Mouse (Mus musculus): ENCODE measurements around the gene Ccdc91. TPM values are rescaled to one million over a fixed set of nuclear protein-coding genes. Genes with fewer than 3 reads are reported as not detected.

Ccdc91 gene
- polyA plus RNA-seq, 1 experiment, result 2.1 TPM

GRCm38 (mm10) chr6:147506074-147506473 is 30.4 kb downstream of the Ccdc91 start:
- no peaks in the 10 kb centered on the region for H3K9me3 ChIP-seq
- TF ChIP-seq GATA1 (IDR thresholded peaks at IDR 0.05; ENCODE audit: borderline replicate concordance, low read length) (no peak), FLI1 (IDR thresholded peaks at IDR 0.05; ENCODE audit: low read length) (no peak)
- 0 out of 2 replicates have a peak, but pooled peaks cover 2% of the 10 kb centered on the region for H3K4me1 ChIP-seq
- H3K36me3 ChIP-seq (replicated peaks; ENCODE audit: low read length), result no peaks in the 10 kb centered on the region
- no peak overlapping the region for H3K4me3 ChIP-seq (replicated peaks)
- peaks cover 5% of the 10 kb centered on the region for H3K27me3 ChIP-seq (replicated peaks)

GRCm38 (mm10) chr6:147506496-147506895 is 30.9 kb downstream of the Ccdc91 start:
- peaks cover 5% of the 10 kb centered on the region for H3K27me3 ChIP-seq (replicated peaks)
- no peak overlapping the region for H3K4me3 ChIP-seq (replicated peaks)
- no peaks in the 10 kb centered on the region for H3K36me3 ChIP-seq (replicated peaks; ENCODE audit: low read length)
- H3K4me1 ChIP-seq, result 0 out of 2 replicates have a peak, but pooled peaks cover 2% of the 10 kb centered on the region
- no peaks in the 10 kb centered on the region for H3K9me3 ChIP-seq
- TF ChIP-seq GATA1 (IDR thresholded peaks at IDR 0.05; ENCODE audit: borderline replicate concordance, low read length) (no peak), FLI1 (IDR thresholded peaks at IDR 0.05; ENCODE audit: low read length) (no peak)

DNA sequence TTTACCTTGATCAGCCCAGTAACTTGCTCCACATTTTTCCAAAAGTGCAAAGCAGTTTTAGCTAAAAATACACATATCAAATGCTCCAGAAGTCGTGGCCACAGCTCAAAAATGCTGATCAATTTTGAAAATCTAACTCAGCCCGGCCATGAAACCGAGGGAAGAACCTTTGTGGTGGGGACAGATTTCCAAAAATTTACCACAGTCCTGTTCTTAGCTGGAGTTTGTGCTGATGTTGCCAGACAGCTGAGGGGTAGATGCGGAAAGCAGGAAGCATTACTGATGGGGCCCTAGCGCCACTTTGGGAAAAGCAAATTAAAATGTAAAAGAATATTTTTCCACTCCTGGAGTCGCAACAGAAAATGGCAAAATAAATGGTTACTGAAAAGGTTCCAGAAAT is 31.6 kb downstream of the Ccdc91 start:
- H3K4me1 ChIP-seq, result peaks cover 3% of the 10 kb centered on the region; the same call in 1 of the 2 replicates
- no peaks in the 10 kb centered on the region for H3K36me3 ChIP-seq (replicated peaks; ENCODE audit: low read length)
- H3K4me3 ChIP-seq (replicated peaks), result no peak overlapping the region
- TF ChIP-seq GATA1 (IDR thresholded peaks at IDR 0.05; ENCODE audit: borderline replicate concordance, low read length) (no peak), FLI1 (IDR thresholded peaks at IDR 0.05; ENCODE audit: low read length) (no peak)
- H3K9me3 ChIP-seq, result no peaks in the 10 kb centered on the region
- peaks cover 5% of the 10 kb centered on the region for H3K27me3 ChIP-seq (replicated peaks)

DNA sequence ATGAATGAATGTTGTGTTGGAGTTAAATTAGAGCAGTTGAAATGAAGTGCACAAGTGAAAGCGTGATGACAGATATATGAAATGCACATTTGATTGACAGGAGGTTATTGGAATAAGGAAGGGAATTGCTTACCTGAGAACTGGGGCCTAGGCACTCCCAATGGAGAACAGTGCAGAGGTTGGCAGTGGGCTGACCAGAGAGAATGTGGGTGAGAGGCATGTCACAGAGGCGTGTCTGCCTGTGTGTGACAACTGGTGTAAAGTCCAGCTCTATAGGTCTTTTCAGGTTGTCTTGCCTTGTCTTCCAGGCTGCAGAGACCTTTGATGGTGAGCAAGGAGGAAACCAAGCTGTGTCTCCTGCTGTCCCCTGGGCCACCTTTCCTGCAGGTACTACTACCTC is 34.9 kb downstream of the Ccdc91 start:
- no peak overlapping the region for H3K4me3 ChIP-seq (replicated peaks)
- no peaks in the 10 kb centered on the region for H3K36me3 ChIP-seq (replicated peaks; ENCODE audit: low read length)
- peaks cover 14% of the 10 kb centered on the region for H3K4me1 ChIP-seq
- TF ChIP-seq GATA1 (IDR thresholded peaks at IDR 0.05; ENCODE audit: borderline replicate concordance, low read length), result no peak
- no peak for TF ChIP-seq FLI1 (IDR thresholded peaks at IDR 0.05; ENCODE audit: low read length)
- H3K27me3 ChIP-seq (replicated peaks), result peaks cover 5% of the 10 kb centered on the region
- peaks cover 8% of the 10 kb centered on the region; the same call in 1 of the 2 replicates for H3K9me3 ChIP-seq

GRCm38 (mm10) chr6:147517909-147518308 is 42.3 kb downstream of the Ccdc91 start:
- H3K4me3 ChIP-seq (replicated peaks), result no peak overlapping the region
- no peak for TF ChIP-seq GATA1 (IDR thresholded peaks at IDR 0.05; ENCODE audit: borderline replicate concordance, low read length)
- no peaks in the 10 kb centered on the region for H3K27me3 ChIP-seq (replicated peaks)
- H3K36me3 ChIP-seq (replicated peaks; ENCODE audit: low read length), result no peaks in the 10 kb centered on the region
- peaks cover 4% of the 10 kb centered on the region for H3K4me1 ChIP-seq
- peaks cover 8% of the 10 kb centered on the region; the same call in 1 of the 2 replicates for H3K9me3 ChIP-seq

- Histone ChIP-seq H3K4me3 (replicated peaks) (no peak overlapping the region), H3K36me3 (replicated peaks; ENCODE audit: low read length) (no peaks in the 10 kb centered on the region), H3K4me1 (peaks cover 5% of the 10 kb centered on the region; the same call in 1 of the 2 replicates), H3K9me3 (no peaks in the 10 kb centered on the region), H3K27me3 (replicated peaks) (peaks cover 2% of the 10 kb centered on the region)
- TF ChIP-seq FLI1 (IDR thresholded peaks at IDR 0.05; ENCODE audit: low read length) (no peak), GATA1 (IDR thresholded peaks at IDR 0.05; ENCODE audit: borderline replicate concordance, low read length) (no peak)
Measured at GRCm38 (mm10) chr6:147525236-147525635, 49.6 kb downstream of the Ccdc91 start.

DNA sequence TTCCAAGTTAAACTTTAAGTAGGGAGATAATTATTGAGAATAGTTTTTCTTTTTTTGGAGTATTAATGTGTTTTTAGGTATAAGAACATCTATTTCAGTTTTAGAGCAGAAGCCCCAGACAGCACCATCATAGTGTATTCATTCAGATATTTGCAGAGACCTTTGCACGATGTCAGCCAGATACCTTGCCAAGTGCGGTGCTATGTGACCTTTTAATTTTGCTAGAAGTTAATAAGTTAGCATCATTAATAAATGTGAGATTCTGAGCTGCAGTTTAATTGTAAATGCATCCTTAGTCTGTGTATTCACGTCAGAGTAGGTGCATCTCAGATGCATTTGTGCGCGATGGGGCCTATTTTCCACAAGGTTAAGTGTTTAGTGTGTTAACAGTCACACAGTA is 59.3 kb downstream of the Ccdc91 start:
- TF ChIP-seq FLI1 (IDR thresholded peaks at IDR 0.05; ENCODE audit: low read length) (no peak), GATA1 (IDR thresholded peaks at IDR 0.05; ENCODE audit: borderline replicate concordance, low read length) (no peak)
- peaks cover 5% of the 10 kb centered on the region for H3K27me3 ChIP-seq (replicated peaks)
- peaks cover 3% of the 10 kb centered on the region; the same call in 1 of the 2 replicates for H3K4me1 ChIP-seq
- H3K4me3 ChIP-seq (replicated peaks), result no peak overlapping the region
- no peaks in the 10 kb centered on the region for H3K9me3 ChIP-seq
- H3K36me3 ChIP-seq (replicated peaks; ENCODE audit: low read length), result no peaks in the 10 kb centered on the region

DNA sequence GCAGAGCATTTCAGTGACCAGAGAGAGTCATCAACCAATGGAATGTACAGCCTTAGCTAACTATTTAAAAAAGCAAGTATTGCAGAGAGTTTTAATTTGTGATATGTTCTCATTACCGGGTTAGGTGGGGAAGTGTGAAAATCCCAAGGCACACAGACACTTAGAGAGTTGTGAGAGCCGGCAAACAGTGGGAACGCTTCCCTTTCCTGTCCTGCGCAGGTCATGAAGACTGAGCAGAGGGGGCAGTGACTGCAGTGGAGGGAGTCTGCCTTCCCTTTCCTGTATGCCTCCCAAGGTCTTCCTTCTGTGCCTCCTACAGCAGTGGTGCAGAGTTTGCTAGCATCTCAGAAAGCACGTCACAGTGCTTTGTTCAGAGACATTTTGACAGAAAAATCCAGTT is 62.6 kb downstream of the Ccdc91 start:
- H3K9me3 ChIP-seq, result no peaks in the 10 kb centered on the region
- no peak overlapping the region for H3K4me3 ChIP-seq (replicated peaks)
- no peaks in the 10 kb centered on the region for H3K36me3 ChIP-seq (replicated peaks; ENCODE audit: low read length)
- peaks cover 5% of the 10 kb centered on the region for H3K27me3 ChIP-seq (replicated peaks)
- no peak for TF ChIP-seq FLI1 (IDR thresholded peaks at IDR 0.05; ENCODE audit: low read length)
- no peak for TF ChIP-seq GATA1 (IDR thresholded peaks at IDR 0.05; ENCODE audit: borderline replicate concordance, low read length)
- peaks cover 3% of the 10 kb centered on the region; the same call in 1 of the 2 replicates for H3K4me1 ChIP-seq

- Histone ChIP-seq H3K4me3 (replicated peaks) (no peak overlapping the region), H3K36me3 (replicated peaks; ENCODE audit: low read length) (no peaks in the 10 kb centered on the region), H3K9me3 (no peaks in the 10 kb centered on the region), H3K27me3 (replicated peaks) (peaks cover 5% of the 10 kb centered on the region), H3K4me1 (peaks cover 3% of the 10 kb centered on the region; the same call in 1 of the 2 replicates)
- TF ChIP-seq FLI1 (IDR thresholded peaks at IDR 0.05; ENCODE audit: low read length) (no peak), GATA1 (IDR thresholded peaks at IDR 0.05; ENCODE audit: borderline replicate concordance, low read length) (no peak)
Measured at GRCm38 (mm10) chr6:147539056-147539600, 63.5 kb downstream of the Ccdc91 start.

DNA sequence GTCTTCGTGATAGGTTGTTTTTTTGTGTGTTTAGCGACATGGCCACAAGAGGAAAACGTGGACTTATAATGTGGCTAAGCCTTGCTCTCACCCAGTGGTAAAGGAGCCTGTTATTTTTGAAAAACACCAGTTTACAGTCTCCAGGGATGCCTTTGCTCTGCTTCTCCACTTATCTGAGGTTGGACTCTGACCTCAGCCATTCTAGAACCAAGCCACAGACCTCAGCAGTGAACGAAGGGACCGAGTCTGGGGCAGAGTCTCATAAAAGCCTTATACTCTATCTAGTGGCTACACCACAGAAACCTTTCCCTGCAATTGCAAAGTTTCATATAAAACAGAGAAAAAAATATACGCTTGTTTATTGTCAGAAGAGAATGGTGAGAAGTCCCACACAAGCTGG is 65.3 kb downstream of the Ccdc91 start:
- Histone ChIP-seq H3K36me3 (replicated peaks; ENCODE audit: low read length) (no peaks in the 10 kb centered on the region), H3K9me3 (peaks cover 6% of the 10 kb centered on the region), H3K27me3 (replicated peaks) (peaks cover 5% of the 10 kb centered on the region), H3K4me3 (replicated peaks) (no peak overlapping the region), H3K4me1 (peaks cover 3% of the 10 kb centered on the region; the same call in 1 of the 2 replicates)
- TF ChIP-seq GATA1 (IDR thresholded peaks at IDR 0.05; ENCODE audit: borderline replicate concordance, low read length) (no peak), FLI1 (IDR thresholded peaks at IDR 0.05; ENCODE audit: low read length) (no peak)

Data from megakaryocyte, embryonic 14.5 days (primary cell).